Mouse (Mus musculus) limb, embryonic 14.5 days (tissue): ENCODE results near the gene Ctps. TPM values are rescaled to one million over a fixed set of nuclear protein-coding genes. Genes with fewer than 3 reads are reported as not detected.

Experiments
- ATAC-seq: fragments of 200-750 bp; cut with Nextera tagmentation; 2 replicates; pipeline ENCODE4 v1.8.0; 2017; ENCODE audit warnings: low read depth, moderate number of reproducible peaks, moderate TSS enrichment; ENCODE audit not compliant: low FRiP score
- DNase-seq: peaks from one replicate; pipeline ENCODE4 v3.0.0-alpha.2; 2015; ENCODE audit warnings: low spot score
- H3K27ac ChIP-seq: fragments of 300-500 bp; sonication (generic); replicated peaks from 2 replicates; pipeline ENCODE4 v1.5.1; 2014; ENCODE audit warnings: low read depth, mild to moderate bottlenecking, low read length, moderate library complexity, mixed read lengths
- H3K27me3 ChIP-seq: fragments of 300-500 bp; sonication (generic); 2 replicates; pipeline ENCODE4 v1.6.1; 2014; ENCODE audit warnings: low read length, mixed read lengths; ENCODE audit not compliant: control insufficient read depth, insufficient read depth
- H3K36me3 ChIP-seq: fragments of 300-500 bp; sonication (generic); 2 replicates; pipeline ENCODE4 v1.6.1; 2014; ENCODE audit warnings: mild to moderate bottlenecking, low read length, moderate library complexity, mixed read lengths; ENCODE audit not compliant: control insufficient read depth, insufficient read depth
- H3K4me1 ChIP-seq: fragments of 300-500 bp; sonication (generic); 2 replicates; pipeline ENCODE4 v1.6.1; 2014; ENCODE audit warnings: antibody characterized with exemption, low read length, mixed read lengths; ENCODE audit not compliant: control insufficient read depth, insufficient read depth
- H3K4me2 ChIP-seq: fragments of 300-500 bp; sonication (generic); replicated peaks from 2 replicates; pipeline ENCODE4 v1.6.1; 2014; ENCODE audit warnings: low read depth, mild to moderate bottlenecking, low read length, moderate library complexity; ENCODE audit not compliant: severe bottlenecking
- H3K4me3 ChIP-seq: fragments of 300-500 bp; sonication (generic); replicated peaks from 2 replicates; pipeline ENCODE4 v1.5.1; 2014; ENCODE audit warnings: low read length
- H3K9ac ChIP-seq: fragments of 300-500 bp; sonication (generic); 2 replicates; pipeline ENCODE4 v1.6.1; 2014; ENCODE audit warnings: mild to moderate bottlenecking, low read depth, low read length, moderate library complexity; ENCODE audit not compliant: severe bottlenecking
- H3K9me3 ChIP-seq: fragments of 300-500 bp; sonication (generic); 2 replicates; pipeline ENCODE4 v1.6.1; 2016; ENCODE audit warnings: low read length; ENCODE audit not compliant: control insufficient read depth
- POLR2A ChIP-seq: fragments of 200-500 bp; IDR thresholded peaks from 2 replicates; pipeline ENCODE4 v1.8.0; 2012; ENCODE audit warnings: inconsistent platforms, mild to moderate bottlenecking, moderate library complexity, borderline replicate concordance; ENCODE audit not compliant: insufficient read depth, insufficient read length; ENCODE audit errors: extremely low read depth
- WGBS: fragments of 180-500 bp; shearing (Covaris S2); extraction: QIAGEN DNeasy Blood & Tissue Kit; methylation state at CpG from one replicate; pipeline ENCODE4 v1.1.7; 2014; 5-methylcytosine and 5-hydroxymethylcytosine counted together
- polyA plus RNA-seq, 2 experiments: library from polyadenylated mRNA; depleted of rRNA in 1 of 2; stranded (reverse) in 1 of 2; unstranded in 1 of 2; fragments of >200 nt; fragmentation: Nextera tagmentation in 1 of 2; extraction: Ambion mirVana in 1 of 2; gene quantifications; 2 replicates each; pipeline versions ENCODE4 v1.2.1 to v1.2.3; 2012 to 2014

Ctps gene
- polyA plus RNA-seq, 2 experiments = 48.3 to 77.6 TPM

DNA sequence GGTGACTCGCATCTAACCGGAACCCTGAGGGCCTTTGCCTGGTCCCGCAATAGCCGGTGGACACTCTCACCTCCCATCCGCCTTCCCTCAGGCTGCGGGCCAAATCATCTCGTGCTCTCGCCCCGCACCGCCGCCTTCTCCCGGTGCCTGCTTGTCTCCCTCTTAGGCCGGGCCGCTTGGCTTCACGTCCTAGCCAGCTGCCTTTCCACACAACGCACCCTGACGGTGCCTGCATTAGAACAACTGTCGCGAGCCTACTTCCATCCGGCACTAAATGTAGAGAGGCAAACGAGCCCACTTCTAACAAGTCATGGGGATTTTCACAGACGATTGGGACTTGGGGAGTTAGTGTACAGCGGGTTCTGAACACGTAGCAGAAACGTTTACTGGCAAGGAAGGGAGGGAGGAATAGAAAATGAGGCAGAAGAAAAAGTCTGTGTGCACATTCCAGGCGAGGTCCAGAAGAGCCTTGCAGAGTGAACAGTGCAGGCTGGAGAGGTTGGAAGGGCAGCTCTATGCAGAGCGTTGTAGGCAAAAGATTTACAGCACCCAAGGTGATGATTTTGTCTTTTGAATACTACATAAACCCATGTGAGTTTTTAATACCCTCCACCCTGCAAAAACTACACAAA, 478 bp upstream of the Ctps start:
- Histone ChIP-seq H3K4me1 (peaks cover 34% of the 10 kb centered on the region), H3K27me3 (no peaks in the 10 kb centered on the region), H3K9me3 (no peaks in the 10 kb centered on the region), H3K4me3 (peak overlapping the region; percentile 78), H3K9ac (peak overlapping the region; percentile 82), H3K27ac (peak overlapping the region; percentile 92), H3K4me2 (peak overlapping the region; percentile 56), H3K36me3 (peaks cover 4% of the 10 kb centered on the region)
- 0% methylated on average over 25 of the region's 27 CpGs for WGBS
- TF ChIP-seq POLR2A = no peak
- DNase-seq (peak; percentile 25), ATAC-seq (peak; percentile 56)

DNA sequence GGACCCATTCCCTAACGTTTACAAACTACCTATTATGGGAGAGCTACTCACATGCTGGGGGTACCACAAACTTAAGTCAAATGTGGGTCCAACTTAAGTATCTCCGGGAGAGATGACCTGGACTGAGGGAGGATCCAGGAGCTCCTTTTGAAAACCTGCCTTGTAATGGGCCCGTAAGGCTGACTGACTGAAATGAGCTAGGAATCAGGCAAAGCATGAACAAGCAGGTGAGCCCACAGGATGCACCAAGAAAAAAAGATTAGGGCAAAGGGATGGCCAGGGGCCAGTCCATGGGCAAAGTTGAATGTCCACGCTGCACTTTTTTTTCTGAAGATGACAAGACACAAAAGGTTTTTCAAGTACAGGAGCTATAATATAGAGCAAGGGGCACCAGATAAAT, 1.1 kb downstream of the Ctps start:
- Histone ChIP-seq H3K4me3 (peak overlapping the region; percentile 78), H3K4me1 (peaks cover 34% of the 10 kb centered on the region), H3K9ac (peak overlapping the region; percentile 82), H3K27me3 (no peaks in the 10 kb centered on the region), H3K27ac (0 out of 2 replicates have a peak overlapping the region, but pooled peaks have one; percentile 92), H3K9me3 (no peaks in the 10 kb centered on the region), H3K36me3 (peaks cover 16% of the 10 kb centered on the region), H3K4me2 (peak overlapping the region; percentile 56)
- 4% methylated on average over 4 of the region's 4 CpGs for WGBS
- no peak for DNase-seq
- TF ChIP-seq POLR2A = no peak
- no peak for ATAC-seq

DNA sequence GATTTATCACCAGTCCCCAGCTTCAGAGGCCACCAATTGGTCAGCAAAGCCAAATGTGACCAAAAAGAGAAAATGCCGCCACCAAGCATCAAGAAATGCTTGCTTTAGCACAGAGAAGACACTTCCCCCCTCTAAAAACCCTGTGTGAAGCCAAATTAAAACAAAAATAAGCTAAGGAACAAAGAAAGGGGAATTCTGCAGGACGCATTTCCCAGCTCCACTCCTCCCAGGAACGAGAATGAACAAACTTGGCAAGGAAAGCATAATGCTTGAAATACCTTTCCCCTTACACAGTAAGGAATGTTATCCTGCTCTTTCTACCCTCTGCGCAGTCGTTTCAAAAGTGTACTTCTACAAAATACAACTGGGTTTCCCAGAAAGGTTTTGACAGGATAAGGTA, 2.1 kb downstream of the Ctps start:
- peak overlapping the region; percentile 78 for H3K4me3 ChIP-seq
- H3K9me3 ChIP-seq = no peaks in the 10 kb centered on the region
- H3K36me3 ChIP-seq = peaks cover 26% of the 10 kb centered on the region
- no peak for TF ChIP-seq POLR2A
- H3K4me2 ChIP-seq = peak overlapping the region; percentile 56
- ATAC-seq (no peak), DNase-seq (peak; percentile 79)
- peak overlapping the region; percentile 32 for H3K9ac ChIP-seq
- peak overlapping the region; percentile 81 for H3K27ac ChIP-seq
- 20% methylated on average over 5 of the region's 5 CpGs for WGBS
- no peaks in the 10 kb centered on the region for H3K27me3 ChIP-seq
- H3K4me1 ChIP-seq = peaks cover 34% of the 10 kb centered on the region

DNA sequence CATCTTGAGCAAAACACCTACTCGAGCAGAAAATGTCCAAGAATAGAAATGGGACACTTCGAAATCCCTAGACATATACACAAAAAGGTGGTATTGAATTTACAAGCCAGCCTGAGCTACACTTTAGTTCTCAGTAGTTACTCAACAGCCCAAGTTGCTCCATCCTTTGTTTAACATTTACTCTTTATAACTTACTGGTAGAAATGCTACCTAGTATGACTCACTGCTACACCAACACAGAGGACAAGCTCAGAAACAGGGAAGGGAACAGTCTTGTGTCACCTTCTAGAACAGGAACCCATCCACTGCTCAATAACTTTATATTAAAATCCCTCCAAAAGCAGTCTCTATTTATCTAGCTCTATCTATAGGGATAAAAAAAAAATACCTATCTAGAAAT, 4.3 kb downstream of the Ctps start:
- Histone ChIP-seq H3K27ac (no peak overlapping the region), H3K4me1 (peaks cover 25% of the 10 kb centered on the region), H3K9ac (no peak overlapping the region), H3K4me2 (no peak overlapping the region), H3K36me3 (peaks cover 46% of the 10 kb centered on the region), H3K9me3 (no peaks in the 10 kb centered on the region), H3K27me3 (no peaks in the 10 kb centered on the region), H3K4me3 (no peak overlapping the region)
- 77% methylated on average over 2 of the region's 2 CpGs for WGBS
- TF ChIP-seq POLR2A = no peak
- DNase-seq (no peak), ATAC-seq (no peak)

DNA sequence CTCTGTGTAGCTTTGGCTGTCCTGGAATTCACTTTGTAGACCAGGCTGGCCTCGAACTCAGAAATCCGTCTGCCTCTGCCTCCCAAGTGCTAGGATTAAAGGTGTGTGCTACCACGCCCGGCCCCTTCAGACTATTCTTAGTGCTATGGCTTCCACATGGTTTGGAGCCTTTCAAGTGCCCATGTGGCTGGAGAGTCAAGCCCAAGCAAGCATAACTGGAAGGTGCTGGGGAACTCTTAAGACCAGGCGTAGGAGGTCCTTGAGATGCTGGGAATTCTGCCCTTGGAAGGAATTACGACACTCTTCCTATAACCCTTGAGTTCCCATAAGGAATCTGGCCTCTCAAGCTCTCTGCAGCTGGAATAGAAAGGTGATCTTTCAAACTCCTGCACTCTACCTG, 13.5 kb downstream of the Ctps start:
- Histone ChIP-seq H3K4me1 (no peaks in the 10 kb centered on the region), H3K36me3 (peaks cover 94% of the 10 kb centered on the region), H3K27me3 (no peaks in the 10 kb centered on the region), H3K27ac (no peak overlapping the region), H3K4me3 (no peak overlapping the region), H3K9ac (no peak overlapping the region), H3K9me3 (no peaks in the 10 kb centered on the region), H3K4me2 (no peak overlapping the region)
- ATAC-seq = no peak
- 93% methylated on average over 6 of the region's 6 CpGs for WGBS
- TF ChIP-seq POLR2A = no peak
- no peak for DNase-seq
